Mouse (Mus musculus) liver, embryonic 14.5 days (tissue): ENCODE results near the gene Src.

Experiments used
- CTCF ChIP-seq: IDR thresholded peaks from 2 replicates; pipeline ENCODE4 v1.5.1; 2016; ENCODE audit warnings: antibody characterized with exemption, low read depth, control low read depth
- EP300 ChIP-seq: IDR thresholded peaks from 2 replicates; pipeline ENCODE4 v1.6.1; 2016; ENCODE audit warnings: antibody characterized with exemption, low read depth

DNA sequence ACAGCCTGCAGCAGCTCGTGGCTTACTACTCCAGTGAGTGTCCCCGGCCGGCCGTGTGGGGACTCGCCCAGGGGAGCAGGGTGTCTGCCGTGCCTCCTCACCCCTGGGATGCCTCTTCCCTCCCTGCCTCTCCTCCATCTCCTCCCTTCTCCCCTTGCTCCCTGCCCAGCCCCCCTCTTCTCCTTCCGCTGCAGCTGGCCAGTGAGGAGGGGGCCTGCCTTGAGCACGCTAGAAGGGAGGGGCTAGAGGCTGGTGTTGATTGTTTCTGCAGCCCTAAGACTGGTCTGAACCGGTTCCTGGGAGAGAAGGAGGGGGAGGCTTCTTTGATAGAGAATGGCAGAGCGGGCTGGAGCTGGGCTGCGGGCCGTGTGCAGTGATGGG is 46.5 kb downstream of the Src start:
- no peak for TF ChIP-seq CTCF
- TF ChIP-seq EP300 = no peak
